Mouse (Mus musculus): ENCODE data around the gene Golga7b.

The Golga7b gene

DNA sequence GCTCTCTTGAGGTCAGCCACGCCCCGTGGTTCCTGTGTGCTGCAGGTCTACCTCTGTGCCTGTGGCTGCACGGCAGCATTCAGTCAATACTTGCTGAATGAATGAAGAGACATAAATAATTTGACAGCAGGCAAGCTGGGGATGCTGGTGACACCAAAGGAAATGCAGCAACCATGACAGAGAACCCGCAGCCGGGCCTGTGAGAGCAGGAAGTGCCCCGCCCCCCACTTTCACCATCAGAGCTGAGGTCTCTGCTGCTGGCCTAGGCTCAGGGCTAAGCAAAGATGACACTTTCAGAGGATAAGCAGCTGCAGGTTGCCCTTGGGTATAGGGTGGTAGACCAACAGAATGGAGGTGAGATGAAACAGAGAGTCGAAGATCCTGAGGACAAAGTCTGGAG lies 58.8 kb downstream of the Golga7b start:
- DNase-seq, result no peak

DNA sequence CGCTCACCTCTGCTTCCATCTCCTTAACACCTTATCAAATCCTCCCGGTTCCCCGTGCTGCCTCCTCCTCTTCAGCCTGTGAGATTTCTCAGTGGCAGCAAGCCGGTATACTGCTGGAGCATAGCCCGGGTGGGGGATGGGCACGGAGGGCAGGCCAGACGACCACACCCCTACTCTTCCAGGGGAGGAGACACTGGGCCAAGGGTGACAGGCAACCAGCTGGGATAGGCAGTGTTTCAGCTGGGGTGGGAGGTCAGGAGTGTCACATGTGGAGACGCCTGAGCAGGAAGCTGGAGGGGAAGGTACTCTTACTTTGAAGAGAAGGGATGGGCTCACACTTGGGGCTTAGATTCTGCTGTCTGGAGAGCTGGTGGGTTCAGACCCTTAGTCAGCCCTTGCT lies 59.6 kb downstream of the Golga7b start:
- DNase-seq, result peak; percentile 4 to 25

GRCm38 (mm10) chr19:42308931-42309330 lies 61.6 kb downstream of the Golga7b start:
- DNase-seq, result no peak

DNA sequence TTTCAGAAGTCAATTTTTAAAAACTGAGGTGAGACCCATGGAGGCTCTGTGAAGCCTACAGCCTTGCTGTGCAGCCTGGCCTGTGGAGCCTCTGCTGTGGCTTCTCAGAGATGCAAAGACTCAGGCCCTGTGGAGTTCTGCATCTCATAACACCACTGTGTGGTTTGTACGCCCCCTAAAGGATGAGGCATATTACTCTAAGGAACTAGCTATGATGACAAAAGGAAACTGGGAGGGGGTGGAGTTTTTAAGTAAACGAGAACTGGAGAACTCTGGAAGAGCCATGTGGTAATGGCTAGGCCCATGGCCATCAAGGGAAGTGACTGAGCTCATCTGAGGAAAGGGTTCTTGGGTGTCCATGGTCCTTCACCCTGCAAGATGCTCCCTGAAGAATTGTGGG lies 64.0 kb downstream of the Golga7b start:
- DNase-seq, result no peak

GRCm38 (mm10) chr19:42312191-42312590 lies 64.8 kb downstream of the Golga7b start:
- no peak for DNase-seq

DNA sequence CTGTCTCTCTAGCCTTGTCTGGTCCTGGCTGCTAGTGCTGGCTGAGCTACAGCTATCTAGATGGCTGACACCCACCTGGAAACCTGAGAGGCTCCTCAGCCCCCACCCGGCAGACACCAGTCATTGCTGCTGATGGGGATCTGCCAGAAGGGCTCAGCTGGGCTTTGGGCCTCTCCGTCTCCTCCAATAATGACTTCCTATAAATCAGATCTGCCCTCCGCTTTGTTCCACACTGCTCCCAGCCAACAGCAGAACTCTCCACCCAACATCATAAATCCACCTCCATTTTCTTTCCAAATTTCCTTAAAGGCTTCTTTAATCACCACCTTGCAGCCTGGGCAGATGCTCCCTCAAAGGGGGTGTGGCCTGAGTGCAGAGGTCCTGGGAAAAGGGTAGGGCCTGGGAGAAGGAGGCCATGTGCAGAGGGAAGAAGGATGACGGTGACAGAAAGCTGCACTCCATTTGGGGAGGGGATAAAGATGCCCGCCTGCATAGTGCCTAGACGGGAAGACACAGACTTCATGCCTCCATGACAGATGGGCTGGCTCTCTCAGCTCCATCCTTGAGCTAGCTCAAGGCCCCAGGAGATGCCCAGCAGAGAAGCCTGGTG lies 67.8 kb downstream of the Golga7b start:
- DNase-seq, result no peak

GRCm38 (mm10) chr19:42315914-42316313 lies 68.5 kb downstream of the Golga7b start:
- DNase-seq, result peak; percentile 62 to 88

DNA sequence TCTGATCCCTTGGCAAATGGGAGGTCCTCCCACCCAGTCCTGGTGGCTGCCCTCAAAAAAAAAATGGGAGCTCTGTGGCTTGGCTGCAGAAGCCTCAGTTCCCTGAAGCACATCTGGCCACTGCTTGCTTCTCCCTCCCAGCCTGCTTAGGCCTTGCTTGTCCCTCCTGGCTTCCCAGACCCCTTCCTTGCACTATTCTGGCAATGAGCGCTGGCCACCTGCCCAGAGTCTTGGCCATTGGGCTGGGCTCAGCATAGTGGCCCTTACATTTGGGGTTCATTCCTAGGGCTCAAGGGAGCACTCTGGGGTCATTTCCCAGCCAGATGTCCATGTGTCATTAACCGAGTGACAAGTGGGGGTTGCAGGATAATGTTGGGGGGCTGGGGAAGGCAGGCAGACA lies 69.2 kb downstream of the Golga7b start:
- DNase-seq, result peak in 1 of 2 experiments; percentile 9

DNA sequence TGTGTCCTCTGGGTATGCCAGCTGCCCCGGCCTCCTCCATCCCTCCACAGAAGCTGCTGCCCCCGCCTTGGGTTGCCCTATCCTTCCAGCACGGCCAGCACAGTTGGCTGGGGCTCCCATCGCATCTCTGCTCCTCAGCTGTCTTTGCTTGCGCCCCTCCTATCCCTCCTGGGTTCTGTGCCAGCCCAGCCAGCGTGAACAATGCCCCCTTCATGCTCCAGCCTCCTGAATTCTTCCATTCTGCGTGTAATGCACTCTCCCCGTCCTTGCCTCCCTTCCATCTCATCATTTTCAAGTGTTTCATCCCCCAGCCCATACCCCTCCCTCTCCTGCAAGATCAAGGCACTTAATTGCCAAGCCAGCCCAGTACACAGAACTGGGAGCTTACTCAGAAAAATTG lies 69.6 kb downstream of the Golga7b start:
- DNase-seq, result no peak

DNA sequence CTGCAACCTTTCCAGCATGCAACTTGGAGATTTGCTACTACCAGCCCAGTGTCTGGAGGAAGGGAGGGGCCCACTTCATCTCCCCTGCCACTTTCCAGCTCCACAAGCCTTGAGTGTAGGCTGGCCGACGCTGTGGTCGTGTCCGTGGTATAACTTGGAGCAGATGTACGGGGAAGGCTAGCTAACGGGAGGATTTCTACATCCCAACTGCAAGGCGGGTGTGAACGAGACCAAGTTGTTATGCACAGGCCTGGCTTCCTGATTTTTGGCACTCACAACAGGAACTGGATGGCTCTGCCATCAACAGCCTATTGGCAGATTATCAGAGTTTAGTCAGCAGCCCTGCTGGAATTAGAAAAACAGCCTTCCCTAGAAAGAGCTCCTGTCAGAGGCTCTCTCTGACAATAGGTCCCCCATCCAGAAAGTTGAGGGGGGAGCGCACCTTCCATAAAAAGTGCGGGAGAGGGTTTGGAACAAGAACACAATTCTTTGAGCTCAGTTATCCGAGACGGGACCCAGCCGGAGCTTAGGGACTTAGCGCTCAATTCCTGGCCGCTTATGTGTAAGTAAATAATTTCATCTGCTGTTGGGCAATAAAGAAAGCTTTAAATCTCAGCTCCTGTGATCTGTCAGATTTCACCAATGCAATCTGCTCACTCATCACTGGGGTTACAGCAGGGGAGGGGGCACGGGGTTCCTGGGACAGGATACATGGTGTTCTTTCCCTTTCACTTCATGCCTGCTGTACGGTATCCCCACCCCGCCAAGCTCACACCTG lies 70.5 kb downstream of the Golga7b start:
- no peak for DNase-seq

Data from kidney, postnatal 36 days (tissue).